Mouse (Mus musculus): Measurements from ENCODE around the gene Acox3. TPM values are rescaled to one million over a fixed set of nuclear protein-coding genes. Genes with fewer than 3 reads are reported as not detected.
A peak's percentile ranks its signal among the peaks of the same experiment; 100 is the strongest.

Acox3 gene
- 9.0 and 9.6 TPM in 2 replicates for polyA plus RNA-seq (2015; fragmentation: Nextera tagmentation; extraction: Ambion mirVana)

GRCm38 (mm10) chr5:35582445-35583220 is at the start of gene Acox3:
TSS of gene Acox3 (plus strand) at chr5:35583040.
- ATAC-seq (ENCODE audit: low FRiP score, low TSS enrichment) = peak; percentile 94
- WGBS = under 1% methylated on average over 35 of the region's 35 CpGs

GRCm38 (mm10) chr5:35536271-35536670 is 46.6 kb upstream of the Acox3 start:
- Histone ChIP-seq H3K4me3 (ENCODE audit: low read depth, low read length) (no peak overlapping the region), H3K4me1 (replicated peaks; ENCODE audit: control insufficient read depth, insufficient read depth) (peaks cover 4% of the 10 kb centered on the region; the same call in 1 of the 2 replicates), H3K36me3 (ENCODE audit: control insufficient read depth, insufficient read depth, low read length) (no peaks in the 10 kb centered on the region), H3K9me3 (ENCODE audit: control insufficient read depth, low read length) (no peaks in the 10 kb centered on the region), H3K9ac (ENCODE audit: low read length) (no peak overlapping the region), H3K27ac (replicated peaks) (no peak overlapping the region), H3K27me3 (ENCODE audit: control insufficient read depth, insufficient read depth, low read length) (no peaks in the 10 kb centered on the region), H3K4me2 (replicated peaks; ENCODE audit: low read depth) (no peak overlapping the region)
- 55% methylated on average over 3 of the region's 3 CpGs for WGBS
- ATAC-seq (ENCODE audit: low FRiP score, low TSS enrichment) (no peak), DNase-seq (ENCODE audit: low spot score) (no peak)
- no peak for TF ChIP-seq EP300 (optimal IDR thresholded peaks at IDR 0.05)
- peak; percentile 62 for TF ChIP-seq CTCF (IDR thresholded peaks at IDR 0.05; ENCODE audit: low read depth)

More at GRCm38 (mm10) chr5:35582445-35583220, at the start of gene Acox3:
- Histone ChIP-seq H3K27me3 (ENCODE audit: control insufficient read depth, insufficient read depth, low read length) (no peaks in the 10 kb centered on the region), H3K9ac (ENCODE audit: low read length) (peak within 1 kb of the TSS; percentile 62), H3K4me1 (replicated peaks; ENCODE audit: control insufficient read depth, insufficient read depth) (no peaks in the 10 kb centered on the region), H3K4me3 (ENCODE audit: low read depth, low read length) (peak within 1 kb of the TSS; percentile 66), H3K36me3 (ENCODE audit: control insufficient read depth, insufficient read depth, low read length) (no peaks in the 10 kb centered on the region), H3K27ac (replicated peaks) (peak within 1 kb of the TSS; percentile 82), H3K4me2 (replicated peaks; ENCODE audit: low read depth) (peak within 1 kb of the TSS; percentile 59), H3K9me3 (ENCODE audit: control insufficient read depth, low read length) (no peaks in the 10 kb centered on the region)
- DNase-seq (ENCODE audit: low spot score) = peak; percentile 97
- TF ChIP-seq CTCF (IDR thresholded peaks at IDR 0.05; ENCODE audit: low read depth) = no peak
- TF ChIP-seq EP300 (optimal IDR thresholded peaks at IDR 0.05) = no peak

- H3K9me3 ChIP-seq (ENCODE audit: control insufficient read depth, low read length) = no peaks in the 10 kb centered on the region
- no peaks in the 10 kb centered on the region for H3K36me3 ChIP-seq (ENCODE audit: control insufficient read depth, insufficient read depth, low read length)
- ATAC-seq (ENCODE audit: low FRiP score, low TSS enrichment) (no peak), DNase-seq (ENCODE audit: low spot score) (no peak)
- no peak overlapping the region for H3K4me2 ChIP-seq (replicated peaks; ENCODE audit: low read depth)
- no peak overlapping the region for H3K27ac ChIP-seq (replicated peaks)
- TF ChIP-seq CTCF (IDR thresholded peaks at IDR 0.05; ENCODE audit: low read depth) (no peak), EP300 (optimal IDR thresholded peaks at IDR 0.05) (no peak)
- no peaks in the 10 kb centered on the region for H3K27me3 ChIP-seq (ENCODE audit: control insufficient read depth, insufficient read depth, low read length)
- whole genome bisulfite sequencing = 39% methylated on average over 1 of the region's 1 CpGs
- H3K9ac ChIP-seq (ENCODE audit: low read length) = no peak overlapping the region
- H3K4me3 ChIP-seq (ENCODE audit: low read depth, low read length) = no peak overlapping the region
- H3K4me1 ChIP-seq (replicated peaks; ENCODE audit: control insufficient read depth, insufficient read depth) = peaks cover 4% of the 10 kb centered on the region; the same call in 1 of the 2 replicates
Observed at GRCm38 (mm10) chr5:35537474-35537873, 45.4 kb upstream of the Acox3 start.

- Histone ChIP-seq H3K36me3 (ENCODE audit: control insufficient read depth, insufficient read depth, low read length) (no peaks in the 10 kb centered on the region), H3K4me2 (replicated peaks; ENCODE audit: low read depth) (no peak overlapping the region), H3K4me3 (ENCODE audit: low read depth, low read length) (no peak overlapping the region), H3K9ac (ENCODE audit: low read length) (no peak overlapping the region), H3K27ac (replicated peaks) (no peak overlapping the region), H3K9me3 (ENCODE audit: control insufficient read depth, low read length) (no peaks in the 10 kb centered on the region), H3K4me1 (replicated peaks; ENCODE audit: control insufficient read depth, insufficient read depth) (peaks cover 4% of the 10 kb centered on the region; the same call in 1 of the 2 replicates), H3K27me3 (ENCODE audit: control insufficient read depth, insufficient read depth, low read length) (no peaks in the 10 kb centered on the region)
- WGBS = 78% methylated on average over 3 of the region's 3 CpGs
- ATAC-seq (ENCODE audit: low FRiP score, low TSS enrichment) = no peak
- TF ChIP-seq EP300 (optimal IDR thresholded peaks at IDR 0.05) (no peak), CTCF (IDR thresholded peaks at IDR 0.05; ENCODE audit: low read depth) (no peak)
- DNase-seq (ENCODE audit: low spot score) = no peak
Observed at GRCm38 (mm10) chr5:35538022-35538421, 44.8 kb upstream of the Acox3 start.

GRCm38 (mm10) chr5:35539576-35539975 is 43.3 kb upstream of the Acox3 start:
- Histone ChIP-seq H3K9me3 (ENCODE audit: control insufficient read depth, low read length) (no peaks in the 10 kb centered on the region), H3K27me3 (ENCODE audit: control insufficient read depth, insufficient read depth, low read length) (no peaks in the 10 kb centered on the region), H3K27ac (replicated peaks) (no peak overlapping the region), H3K36me3 (ENCODE audit: control insufficient read depth, insufficient read depth, low read length) (no peaks in the 10 kb centered on the region), H3K9ac (ENCODE audit: low read length) (no peak overlapping the region), H3K4me3 (ENCODE audit: low read depth, low read length) (no peak overlapping the region), H3K4me2 (replicated peaks; ENCODE audit: low read depth) (no peak overlapping the region), H3K4me1 (replicated peaks; ENCODE audit: control insufficient read depth, insufficient read depth) (peaks cover 4% of the 10 kb centered on the region; the same call in 1 of the 2 replicates)
- TF ChIP-seq EP300 (optimal IDR thresholded peaks at IDR 0.05) = no peak
- TF ChIP-seq CTCF (IDR thresholded peaks at IDR 0.05; ENCODE audit: low read depth) = no peak
- DNase-seq (ENCODE audit: low spot score) (no peak), ATAC-seq (ENCODE audit: low FRiP score, low TSS enrichment) (no peak)
- 40% methylated on average over 4 of the region's 4 CpGs for WGBS

- no peaks in the 10 kb centered on the region for H3K27me3 ChIP-seq (ENCODE audit: control insufficient read depth, insufficient read depth, low read length)
- ATAC-seq (ENCODE audit: low FRiP score, low TSS enrichment) (no peak), DNase-seq (ENCODE audit: low spot score) (no peak)
- no peak overlapping the region for H3K4me3 ChIP-seq (ENCODE audit: low read depth, low read length)
- peaks cover 4% of the 10 kb centered on the region; the same call in 1 of the 2 replicates for H3K4me1 ChIP-seq (replicated peaks; ENCODE audit: control insufficient read depth, insufficient read depth)
- H3K9me3 ChIP-seq (ENCODE audit: control insufficient read depth, low read length) = no peaks in the 10 kb centered on the region
- no peak overlapping the region for H3K4me2 ChIP-seq (replicated peaks; ENCODE audit: low read depth)
- no peak for TF ChIP-seq EP300 (optimal IDR thresholded peaks at IDR 0.05)
- TF ChIP-seq CTCF (IDR thresholded peaks at IDR 0.05; ENCODE audit: low read depth) = no peak
- H3K27ac ChIP-seq (replicated peaks) = peak overlapping the region; percentile 63; the same call in 1 of the 2 replicates
- WGBS = 41% methylated on average over 5 of the region's 5 CpGs
- H3K9ac ChIP-seq (ENCODE audit: low read length) = no peak overlapping the region
- H3K36me3 ChIP-seq (ENCODE audit: control insufficient read depth, insufficient read depth, low read length) = no peaks in the 10 kb centered on the region
Observed at GRCm38 (mm10) chr5:35540555-35540954, 42.3 kb upstream of the Acox3 start.
